Mouse (Mus musculus) liver, embryonic 12.5 days (tissue): ENCODE measurements at regions not wholly inside any gene's neighbourhood (a gene's known extent, or its start where the extent isn't known, plus 50 kb on each side); places are given as distances from the start of the nearest gene placed in this dataset.

Experiments
- ATAC-seq: fragments of 200-750 bp; cut with Nextera tagmentation; 2 replicates; pipeline ENCODE4 v1.8.0; 2017; ENCODE audit warnings: moderate number of reproducible peaks, mild to moderate bottlenecking, moderate library complexity
- H3K27ac ChIP-seq: fragments of 300-500 bp; sonication (generic); 2 replicates; pipeline ENCODE4 v1.5.1; 2016; ENCODE audit warnings: mild to moderate bottlenecking
- H3K27me3 ChIP-seq: fragments of 300-500 bp; sonication (generic); replicated peaks from 2 replicates; pipeline ENCODE4 v1.6.1; 2016; ENCODE audit warnings: mild to moderate bottlenecking, moderate library complexity
- H3K36me3 ChIP-seq: fragments of 300-500 bp; sonication (generic); 2 replicates; pipeline ENCODE4 v1.6.1; 2016; ENCODE audit warnings: mild to moderate bottlenecking, moderate library complexity
- H3K4me1 ChIP-seq: fragments of 300-500 bp; sonication (generic); 2 replicates; pipeline ENCODE4 v1.6.1; 2016
- H3K4me2 ChIP-seq: fragments of 300-500 bp; sonication (generic); 2 replicates; pipeline ENCODE4 v1.6.1; 2016; ENCODE audit warnings: mild to moderate bottlenecking, moderate library complexity
- H3K4me3 ChIP-seq: fragments of 300-500 bp; sonication (generic); 2 replicates; pipeline ENCODE4 v1.5.1; 2016; ENCODE audit warnings: mild to moderate bottlenecking, moderate library complexity
- H3K9ac ChIP-seq: fragments of 300-500 bp; sonication (generic); 2 replicates; pipeline ENCODE4 v1.6.1; 2016; ENCODE audit warnings: mild to moderate bottlenecking, moderate library complexity
- H3K9me3 ChIP-seq: fragments of 300-500 bp; sonication (generic); replicated peaks from 2 replicates; pipeline ENCODE4 v1.6.1; 2016; ENCODE audit warnings: mild to moderate bottlenecking, moderate library complexity
- WGBS: fragments of 180-500 bp; shearing (Covaris S2); methylation state at CpG from one replicate; pipeline ENCODE4 v1.1.7; 2016; ENCODE audit not compliant: insufficient replicate concordance; 5-methylcytosine and 5-hydroxymethylcytosine counted together

DNA sequence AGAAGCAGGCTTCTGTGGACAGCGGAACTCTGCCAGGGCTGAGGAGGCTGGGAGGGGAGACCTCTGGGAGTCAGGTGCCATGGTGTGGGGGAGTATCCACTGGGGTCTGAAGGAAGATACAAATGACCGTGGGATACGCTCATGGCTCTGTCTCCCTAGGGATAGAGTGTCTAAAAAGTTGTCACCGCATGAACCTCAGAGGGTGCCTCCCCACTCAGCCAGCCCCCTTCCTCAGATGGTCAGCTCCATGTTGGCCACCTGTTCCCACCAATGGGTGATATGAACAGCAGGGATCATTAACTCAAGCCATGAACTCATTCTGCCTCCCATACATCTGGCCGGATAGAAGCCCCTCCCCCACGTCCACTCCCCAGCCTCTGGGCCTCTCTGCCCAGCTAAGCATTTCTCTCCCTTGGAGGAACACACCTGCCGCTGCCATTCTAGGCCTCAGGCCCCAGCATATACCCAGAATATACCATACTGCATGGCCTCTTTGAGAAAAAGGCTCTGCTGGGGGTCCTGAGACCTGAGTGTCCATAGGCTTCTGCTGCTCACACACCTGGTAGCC lies 134.1 kb upstream of the Lhx1 start:
- no peak for ATAC-seq

DNA sequence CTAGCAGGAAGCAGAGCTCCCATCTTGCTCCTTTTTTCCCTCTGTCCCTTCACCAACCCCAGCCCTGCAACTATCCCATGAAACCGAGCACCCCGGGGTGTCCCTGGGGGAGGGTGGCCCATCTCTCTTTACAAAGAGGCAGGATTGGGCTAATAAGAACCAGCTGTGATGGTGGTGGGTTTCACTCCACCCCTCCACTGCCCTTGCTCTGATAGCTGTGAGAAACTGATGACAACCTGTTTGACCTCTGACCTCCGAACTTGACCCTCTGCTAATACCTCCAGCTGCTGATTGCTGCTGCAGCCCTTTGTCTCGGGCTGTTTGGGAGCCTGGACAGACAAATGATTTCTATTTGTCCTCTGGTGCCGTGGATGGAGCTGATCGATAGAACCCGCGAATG lies 128.1 kb upstream of the Lhx1 start:
- Histone ChIP-seq H3K36me3 (no peaks in the 10 kb centered on the region), H3K4me3 (no peak overlapping the region), H3K9ac (no peak overlapping the region), H3K4me1 (no peaks in the 10 kb centered on the region), H3K27me3 (peaks cover 54% of the 10 kb centered on the region), H3K27ac (no peak overlapping the region), H3K4me2 (no peak overlapping the region), H3K9me3 (no peaks in the 10 kb centered on the region)
- no peak for ATAC-seq
- 41% methylated on average over 8 of the region's 8 CpGs for WGBS

More for the DNA sequence above, 134.1 kb upstream of the Lhx1 start:
- H3K27ac ChIP-seq = no peak overlapping the region
- 62% methylated on average over 7 of the region's 7 CpGs for WGBS
- H3K4me2 ChIP-seq = no peak overlapping the region
- H3K9me3 ChIP-seq = no peaks in the 10 kb centered on the region
- no peak overlapping the region for H3K4me3 ChIP-seq
- H3K4me1 ChIP-seq = 0 out of 2 replicates have a peak, but pooled peaks cover 5% of the 10 kb centered on the region
- peaks cover 66% of the 10 kb centered on the region for H3K27me3 ChIP-seq
- no peaks in the 10 kb centered on the region for H3K36me3 ChIP-seq
- H3K9ac ChIP-seq = no peak overlapping the region

DNA sequence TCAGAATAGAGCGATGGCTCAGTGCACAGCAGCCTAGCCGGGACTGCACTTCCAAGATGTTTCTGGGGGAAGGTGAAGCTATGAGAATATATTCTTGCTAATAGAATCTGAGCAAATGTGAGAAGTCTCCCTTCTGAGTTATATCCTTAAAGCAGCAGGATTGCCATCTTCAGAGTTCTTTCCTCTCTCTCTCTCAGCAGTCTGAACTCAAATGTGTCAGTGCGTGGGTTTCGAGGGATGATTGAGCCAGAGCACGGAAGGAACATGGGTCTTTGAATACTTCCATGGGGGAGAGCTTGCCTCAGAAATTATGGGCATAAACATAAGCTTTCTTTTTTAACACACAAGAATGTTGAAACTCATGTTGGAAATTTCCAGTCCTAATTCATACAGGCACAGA lies 123.6 kb upstream of the Lhx1 start:
- Histone ChIP-seq H3K9ac (no peak overlapping the region), H3K27me3 (peaks cover 58% of the 10 kb centered on the region), H3K4me2 (no peak overlapping the region), H3K9me3 (no peaks in the 10 kb centered on the region), H3K36me3 (no peaks in the 10 kb centered on the region), H3K4me1 (no peaks in the 10 kb centered on the region), H3K4me3 (no peak overlapping the region), H3K27ac (no peak overlapping the region)
- ATAC-seq = no peak
- WGBS = 83% methylated on average over 5 of the region's 5 CpGs

DNA sequence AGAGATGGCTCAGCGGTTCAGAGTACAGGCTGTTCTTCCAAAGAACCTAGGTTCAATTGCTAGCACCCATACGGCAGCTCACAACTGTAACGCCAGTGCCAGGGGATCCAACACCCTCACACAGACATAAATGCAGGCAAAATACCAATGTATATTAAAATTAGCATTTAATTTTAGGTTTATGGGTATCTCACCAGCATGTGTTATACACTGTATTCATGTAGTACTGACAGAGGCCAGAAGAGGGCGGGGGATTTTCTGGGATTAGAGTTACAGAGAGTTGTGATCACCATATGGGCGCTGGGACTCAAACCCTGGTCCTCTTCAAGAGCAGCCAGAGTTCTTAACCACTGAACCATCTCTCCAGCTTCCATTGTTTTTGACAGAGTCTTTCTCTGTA lies 121.8 kb upstream of the Lhx1 start:
- Histone ChIP-seq H3K9me3 (no peaks in the 10 kb centered on the region), H3K4me2 (no peak overlapping the region), H3K9ac (no peak overlapping the region), H3K36me3 (no peaks in the 10 kb centered on the region), H3K27ac (no peak overlapping the region), H3K4me1 (no peaks in the 10 kb centered on the region), H3K4me3 (no peak overlapping the region), H3K27me3 (peaks cover 61% of the 10 kb centered on the region)
- no peak for ATAC-seq
- WGBS = 73% methylated on average over 5 of the region's 5 CpGs

DNA sequence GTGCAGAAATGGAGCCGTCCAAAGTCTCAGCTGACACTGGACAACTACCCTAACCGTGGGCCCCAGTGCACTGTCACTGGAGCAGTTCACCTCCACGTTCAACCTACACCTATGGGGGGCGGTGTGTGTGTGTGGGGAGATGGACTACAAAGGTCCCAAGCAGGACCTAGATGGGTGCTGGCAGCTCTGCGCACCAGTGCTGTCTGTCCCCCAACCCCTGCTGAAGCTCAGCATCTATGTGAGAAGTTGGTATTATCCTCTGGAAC lies 117.7 kb upstream of the Lhx1 start:
- WGBS = 38% methylated on average over 5 of the region's 5 CpGs
- peaks cover 85% of the 10 kb centered on the region for H3K27me3 ChIP-seq

DNA sequence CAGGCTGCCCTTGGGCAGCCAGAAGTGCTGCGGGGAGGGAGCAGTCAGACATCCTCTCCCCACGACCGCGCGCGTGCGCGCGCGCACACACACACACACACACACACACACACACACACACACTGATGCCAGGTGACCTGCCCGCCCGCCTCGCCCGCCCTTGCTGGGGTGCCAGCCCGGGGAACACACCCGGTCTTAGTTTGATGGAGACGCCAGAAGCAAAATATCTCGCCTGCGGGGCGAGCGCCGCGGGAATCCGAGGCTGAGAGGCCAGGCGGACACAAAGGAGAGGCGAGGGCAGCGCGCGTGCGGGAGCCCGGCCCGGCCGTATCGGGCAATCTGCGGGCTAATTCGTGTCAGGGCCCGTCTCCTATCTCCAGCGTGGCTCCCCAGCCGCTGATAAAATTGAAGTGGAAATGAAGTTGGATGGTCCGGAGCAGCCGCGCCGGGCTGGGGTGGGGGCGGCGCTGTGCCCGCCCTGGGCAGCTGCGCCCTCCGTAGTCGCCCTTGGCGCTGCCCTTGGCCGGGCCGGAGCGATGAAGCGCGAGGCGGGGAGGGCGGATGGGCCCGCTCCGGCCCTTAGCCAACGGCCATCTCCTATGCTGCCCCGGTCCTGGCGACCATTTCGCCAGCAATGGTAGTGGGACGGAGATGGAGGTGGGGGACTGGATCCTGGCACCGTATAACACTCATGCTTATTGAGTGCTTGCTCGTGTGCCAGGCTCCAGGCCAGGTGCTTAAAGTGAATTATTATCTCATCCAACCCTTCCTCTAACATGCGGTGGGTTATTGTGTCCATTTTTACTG lies 117.2 kb upstream of the Lhx1 start:
- Histone ChIP-seq H3K27me3 (peaks cover 90% of the 10 kb centered on the region), H3K27ac (no peak overlapping the region), H3K36me3 (no peaks in the 10 kb centered on the region), H3K9me3 (no peaks in the 10 kb centered on the region), H3K4me2 (peak overlapping the region; percentile 47), H3K9ac (no peak overlapping the region), H3K4me1 (no peaks in the 10 kb centered on the region), H3K4me3 (peak overlapping the region; percentile 24)
- ATAC-seq = no peak
- WGBS = 4% methylated on average over 67 of the region's 67 CpGs

More for the DNA sequence above, 117.7 kb upstream of the Lhx1 start:
- no peak for ATAC-seq
- no peaks in the 10 kb centered on the region for H3K4me1 ChIP-seq
- no peak overlapping the region for H3K27ac ChIP-seq
- no peak overlapping the region for H3K4me2 ChIP-seq
- H3K9me3 ChIP-seq = no peaks in the 10 kb centered on the region
- H3K4me3 ChIP-seq = no peak overlapping the region
- H3K9ac ChIP-seq = no peak overlapping the region
- H3K36me3 ChIP-seq = no peaks in the 10 kb centered on the region

DNA sequence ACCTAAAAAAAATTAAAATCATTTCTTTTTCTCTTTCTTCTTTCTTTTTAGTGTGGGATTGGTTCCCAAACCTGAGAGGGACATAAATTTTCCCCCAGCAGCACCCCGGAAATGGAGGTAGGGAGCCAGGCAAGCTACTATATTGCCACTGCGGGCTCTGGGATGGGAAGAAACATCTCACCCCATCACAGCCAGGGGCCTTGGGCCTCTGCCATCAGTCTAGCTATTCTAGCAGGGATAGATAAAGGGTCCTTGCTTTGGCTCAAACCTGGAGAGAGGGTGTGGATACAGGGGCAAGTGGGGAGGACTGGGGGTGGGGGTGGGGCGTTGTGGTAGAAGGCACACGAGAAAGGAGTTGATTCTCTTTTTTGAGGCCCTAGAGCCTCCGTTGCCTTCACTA lies 116.3 kb upstream of the Lhx1 start:
- Histone ChIP-seq H3K36me3 (no peaks in the 10 kb centered on the region), H3K27ac (no peak overlapping the region), H3K4me2 (no peak overlapping the region), H3K9ac (no peak overlapping the region), H3K9me3 (no peaks in the 10 kb centered on the region), H3K4me3 (no peak overlapping the region), H3K4me1 (no peaks in the 10 kb centered on the region), H3K27me3 (peaks cover 99% of the 10 kb centered on the region)
- WGBS = 6% methylated on average over 5 of the region's 5 CpGs
- ATAC-seq = no peak

DNA sequence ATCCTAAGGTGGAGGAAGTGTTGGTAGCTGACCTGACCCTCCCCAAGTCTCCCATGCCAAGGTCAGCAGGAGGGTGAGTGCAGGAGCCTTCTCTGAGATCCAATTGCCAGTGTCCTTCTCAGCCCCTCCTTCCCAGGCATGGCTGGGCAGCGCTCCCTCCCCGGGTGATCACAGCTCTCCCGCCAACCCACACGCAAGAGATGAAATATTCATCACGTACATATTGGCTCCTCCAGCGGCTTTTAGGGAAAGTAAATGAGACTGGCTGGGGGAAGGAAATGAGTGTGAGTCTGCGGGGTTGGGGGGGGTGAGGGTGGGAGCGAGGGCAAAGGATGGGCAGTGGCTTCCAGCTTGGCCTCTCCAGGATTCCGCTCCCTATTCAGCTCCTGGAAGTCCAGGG lies 113.0 kb upstream of the Lhx1 start:
- WGBS = 17% methylated on average over 9 of the region's 9 CpGs
- no peaks in the 10 kb centered on the region for H3K4me1 ChIP-seq
- no peak for ATAC-seq
- H3K9me3 ChIP-seq = no peaks in the 10 kb centered on the region
- H3K36me3 ChIP-seq = no peaks in the 10 kb centered on the region
- no peak overlapping the region for H3K4me3 ChIP-seq
- no peak overlapping the region for H3K27ac ChIP-seq
- no peak overlapping the region for H3K4me2 ChIP-seq
- H3K9ac ChIP-seq = no peak overlapping the region
- H3K27me3 ChIP-seq = peaks cover 97% of the 10 kb centered on the region

DNA sequence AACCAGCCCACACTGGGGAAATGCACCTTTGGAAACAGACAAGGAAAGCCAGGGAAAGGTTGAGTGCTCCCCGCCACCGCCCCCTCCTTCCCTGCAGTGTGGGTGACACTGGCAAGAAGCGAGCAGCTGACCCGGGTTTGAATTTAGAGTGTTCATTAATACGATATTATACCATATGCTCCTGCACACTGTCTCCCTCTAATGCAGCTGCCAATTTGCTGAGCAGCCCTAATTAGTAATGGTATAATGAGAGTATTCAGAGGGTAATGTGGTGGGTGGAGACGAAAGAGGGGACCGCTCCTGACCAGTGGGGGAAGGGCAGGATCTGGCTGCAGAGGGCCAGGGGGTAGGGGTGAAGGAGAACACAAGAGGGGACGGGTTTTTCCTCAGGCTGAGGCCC lies 111.9 kb upstream of the Lhx1 start:
- no peak for ATAC-seq

DNA sequence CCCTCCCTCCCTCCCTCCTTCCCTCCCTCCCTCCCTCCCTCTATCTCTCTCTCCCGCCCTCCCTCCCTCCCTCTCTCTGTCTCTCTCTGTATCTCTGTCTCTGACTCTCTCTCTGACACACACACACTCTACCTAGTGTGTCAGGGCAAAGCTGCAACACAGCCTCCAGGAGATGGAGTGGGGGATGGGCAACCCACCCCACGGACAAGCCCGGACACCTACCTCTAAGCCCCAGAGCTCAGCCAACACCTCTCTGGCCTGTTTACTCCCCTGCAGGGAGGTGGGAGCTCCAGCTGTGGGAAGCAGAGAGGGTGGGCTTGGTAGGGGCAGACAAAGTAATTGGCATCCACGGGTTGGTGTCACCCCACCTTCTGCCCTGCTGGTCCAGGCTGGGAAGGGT lies 109.7 kb upstream of the Lhx1 start:
- peaks cover 87% of the 10 kb centered on the region for H3K27me3 ChIP-seq
- no peak overlapping the region for H3K9ac ChIP-seq
- H3K4me1 ChIP-seq = no peaks in the 10 kb centered on the region
- WGBS = 16% methylated on average over 3 of the region's 4 CpGs
- ATAC-seq = no peak
- no peak overlapping the region for H3K27ac ChIP-seq
- H3K4me2 ChIP-seq = no peak overlapping the region
- no peaks in the 10 kb centered on the region for H3K36me3 ChIP-seq
- no peak overlapping the region for H3K4me3 ChIP-seq
- H3K9me3 ChIP-seq = no peaks in the 10 kb centered on the region

More for the DNA sequence above, 111.9 kb upstream of the Lhx1 start:
- Histone ChIP-seq H3K9me3 (no peaks in the 10 kb centered on the region), H3K27ac (no peak overlapping the region), H3K27me3 (peaks cover 92% of the 10 kb centered on the region), H3K36me3 (no peaks in the 10 kb centered on the region), H3K4me3 (no peak overlapping the region), H3K4me2 (no peak overlapping the region), H3K4me1 (no peaks in the 10 kb centered on the region), H3K9ac (no peak overlapping the region)
- 53% methylated on average over 8 of the region's 8 CpGs for WGBS

DNA sequence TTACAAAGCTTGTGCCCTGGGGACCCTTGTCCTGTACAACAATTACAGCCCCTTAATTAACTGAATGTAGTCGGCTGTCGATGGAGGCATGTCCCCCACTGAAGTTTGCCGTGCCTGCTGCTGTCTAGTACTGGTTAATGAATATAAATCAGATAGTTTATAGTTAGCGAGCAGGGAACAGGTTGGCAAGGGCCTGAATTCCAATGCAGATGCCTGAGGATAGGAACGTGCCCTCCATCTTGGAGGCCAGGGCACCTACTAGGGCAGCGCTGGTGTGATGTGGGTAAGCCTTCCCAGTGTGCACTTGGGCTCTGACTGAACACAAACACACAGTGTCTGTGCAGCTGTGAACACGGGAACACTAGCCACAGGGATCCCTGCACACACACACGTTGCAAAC lies 108.0 kb upstream of the Lhx1 start:
- no peaks in the 10 kb centered on the region for H3K9me3 ChIP-seq
- no peak overlapping the region for H3K27ac ChIP-seq
- ATAC-seq = no peak
- H3K9ac ChIP-seq = no peak overlapping the region
- H3K4me1 ChIP-seq = no peaks in the 10 kb centered on the region
- H3K36me3 ChIP-seq = no peaks in the 10 kb centered on the region
- WGBS = 55% methylated on average over 8 of the region's 8 CpGs
- no peak overlapping the region for H3K4me2 ChIP-seq
- no peak overlapping the region for H3K4me3 ChIP-seq
- peaks cover 72% of the 10 kb centered on the region for H3K27me3 ChIP-seq

DNA sequence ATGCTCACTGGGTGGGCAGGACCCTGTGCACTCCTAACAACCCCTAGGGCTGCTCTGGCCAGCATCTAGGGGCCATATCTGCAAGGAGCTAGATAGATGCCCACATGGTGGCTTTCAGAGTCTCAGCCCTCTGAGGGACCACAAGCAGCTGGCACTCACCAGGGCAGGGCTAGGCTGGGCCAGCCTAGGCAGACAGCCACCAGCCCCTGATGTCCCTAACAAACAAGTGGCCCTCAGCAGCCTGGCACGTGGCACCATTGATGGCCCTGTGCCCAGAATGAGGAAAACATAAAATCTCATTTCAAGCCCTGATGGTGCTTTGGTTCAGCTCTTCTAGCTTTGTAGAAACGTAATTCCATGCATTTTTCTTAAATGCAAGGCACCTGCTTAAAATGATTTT lies 102.8 kb upstream of the Lhx1 start:
- 77% methylated on average over 2 of the region's 2 CpGs for WGBS

DNA sequence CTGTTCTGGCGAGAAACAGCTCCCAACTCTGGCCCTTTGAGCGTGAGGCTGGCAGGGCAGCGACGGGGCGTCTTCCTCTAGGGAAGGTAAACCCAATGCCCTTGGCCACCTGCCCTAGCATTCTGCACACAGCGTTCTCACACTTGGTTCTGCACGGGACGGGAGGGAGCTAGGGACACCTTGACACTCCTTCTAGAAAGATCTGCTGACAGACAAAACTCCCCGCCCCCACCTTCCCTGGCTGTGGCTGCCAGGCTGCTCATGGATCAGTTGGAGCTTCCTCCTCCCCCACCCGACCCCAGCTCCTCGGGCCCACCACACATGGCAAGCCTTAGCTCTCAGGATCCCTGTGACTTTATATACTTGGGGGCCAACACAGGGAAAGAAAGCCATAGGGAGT lies 102.3 kb upstream of the Lhx1 start:
- Histone ChIP-seq H3K9me3 (no peaks in the 10 kb centered on the region), H3K9ac (no peak overlapping the region), H3K4me1 (no peaks in the 10 kb centered on the region), H3K27ac (no peak overlapping the region), H3K4me3 (no peak overlapping the region), H3K27me3 (peaks cover 54% of the 10 kb centered on the region), H3K4me2 (no peak overlapping the region), H3K36me3 (no peaks in the 10 kb centered on the region)
- 60% methylated on average over 11 of the region's 11 CpGs for WGBS
- no peak for ATAC-seq

More for the DNA sequence above, 102.8 kb upstream of the Lhx1 start:
- no peak overlapping the region for H3K9ac ChIP-seq
- H3K9me3 ChIP-seq = no peaks in the 10 kb centered on the region
- H3K27me3 ChIP-seq = peaks cover 55% of the 10 kb centered on the region
- no peak overlapping the region for H3K27ac ChIP-seq
- no peak overlapping the region for H3K4me2 ChIP-seq
- H3K36me3 ChIP-seq = no peaks in the 10 kb centered on the region
- no peak overlapping the region for H3K4me3 ChIP-seq
- H3K4me1 ChIP-seq = no peaks in the 10 kb centered on the region
- no peak for ATAC-seq
